Mouse (Mus musculus) layer of hippocampus, postnatal 36 days (tissue): ENCODE measurements around the gene Gm5798. TPM values are rescaled to one million over a fixed set of nuclear protein-coding genes. Genes with fewer than 3 reads are reported as not detected.
"Not testable (repeated sequence)": the region's sequence is repeated elsewhere in the genome, so short reads cannot be mapped to it uniquely, and the experiment has no call there.

ENCODE experiments used
- DNase-seq, 2 experiments: peaks; one replicate each; pipeline ENCODE4 v3.0.0; 2022
- total RNA-seq, 2 experiments: library from RNA; stranded (reverse); gene quantifications; 2 replicates each; pipeline ENCODE4 v1.2.3; 2021

Gene Gm5798
- not detected for total RNA-seq

DNA sequence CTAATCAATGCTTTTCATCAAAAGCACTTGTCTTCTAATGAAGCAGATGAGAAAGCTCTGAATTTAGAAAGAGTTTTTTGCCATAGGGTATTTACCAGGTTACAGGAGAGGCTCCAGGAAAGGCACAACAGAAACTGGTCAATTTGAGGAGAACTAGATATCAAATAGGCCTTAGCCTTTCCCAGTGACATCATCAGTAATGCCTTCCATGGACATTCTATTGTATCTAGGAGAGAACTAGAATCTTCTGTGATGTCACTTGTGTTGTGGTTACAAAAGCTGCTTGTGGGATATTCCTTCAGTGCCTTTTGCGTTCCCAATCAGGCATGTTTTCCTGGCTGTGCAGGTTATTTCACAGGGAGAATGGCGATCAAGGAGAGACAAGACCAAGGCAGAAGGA, at the start of gene Gm5798:
Gm5798 (plus strand) TSS at position 301 of the 400 bp plus-strand sequence.
- DNase-seq, result not testable (repeated sequence)

DNA sequence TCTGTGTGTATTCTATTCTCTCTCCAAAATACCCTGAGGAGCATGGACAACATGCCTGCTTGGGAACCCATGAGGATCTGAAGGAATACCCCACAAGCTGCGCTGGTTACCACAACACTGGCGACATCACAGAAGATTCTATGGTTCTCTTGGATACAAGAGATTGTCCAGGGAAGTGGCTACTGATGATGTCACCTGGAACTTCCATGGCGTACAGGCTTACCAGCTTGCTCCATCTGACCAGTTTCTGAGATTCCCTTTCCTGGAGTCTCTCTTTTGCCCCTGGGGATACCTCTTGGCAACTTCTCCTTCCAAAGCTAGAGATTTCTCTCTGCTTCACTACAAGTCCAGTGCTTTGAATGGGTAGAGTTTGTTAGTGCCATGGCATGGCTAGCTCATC, 37.9 kb downstream of the Gm5798 start, which contains the start of gene Gm7945:
Gm7945 (minus strand) TSS at position 101 of the 400 bp plus-strand sequence.
- DNase-seq, result not testable (repeated sequence)

Other genes starting within 250 kb of the Gm5798 start
- gene Mat1a, start 243.6 kb upstream of the Gm5798 start, total RNA-seq, result not detected
- gene Sftpa1, start 216.8 kb upstream of the Gm5798 start, total RNA-seq, result not detected
- not detected for gene Mbl1, start 197.2 kb upstream of the Gm5798 start, total RNA-seq
- gene Sftpd, start 163.5 kb upstream of the Gm5798 start, total RNA-seq, result not detected
- not detected for gene Gm2832, start 69.8 kb upstream of the Gm5798 start, total RNA-seq
- not detected for gene Gm7945, start 37.8 kb downstream of the Gm5798 start, total RNA-seq
- not detected for gene Gm6482, start 59.7 kb downstream of the Gm5798 start, total RNA-seq
- not detected for gene Gm7954, start 104.9 kb downstream of the Gm5798 start, total RNA-seq
- not detected for gene Gm3486, start 140.9 kb downstream of the Gm5798 start, total RNA-seq
- gene Gm7970, start 207.0 kb downstream of the Gm5798 start, total RNA-seq, result not detected
- not detected for gene 1700049E17Rik2, start 224.6 kb downstream of the Gm5798 start, total RNA-seq